7 mouse cellular contexts compared by ENCODE assay signal in the genomic region with DNA sequence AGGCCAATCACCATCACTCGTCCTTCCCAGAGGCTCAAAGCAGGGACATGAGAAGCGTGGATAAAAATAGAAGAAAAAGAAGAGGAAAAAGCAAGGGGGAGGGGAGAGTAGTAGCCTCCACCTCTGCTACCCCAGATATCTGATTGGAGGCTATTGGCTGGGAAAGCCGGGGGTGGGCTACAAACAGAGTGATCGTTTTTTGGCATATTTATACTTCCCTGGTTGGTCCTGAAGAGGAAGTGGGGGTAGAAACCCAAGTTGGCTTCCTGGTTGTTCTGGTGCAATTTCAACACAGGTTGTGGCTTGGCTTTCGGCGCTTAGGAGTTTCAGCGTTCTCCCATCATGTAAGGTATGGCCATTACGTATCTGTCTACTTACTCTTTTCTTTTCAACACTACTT. TPM values are rescaled to one million over a fixed set of nuclear protein-coding genes. Genes with fewer than 3 reads are reported as not detected.
DNase-seq lines count a peak whose midpoint lies in the region; ATAC-seq lines count a peak whose summit lies in the region.

A gene (plus strand): TSS at position 234 of the 400 bp plus-strand sequence.

- peak within 1 kb of the TSS; percentile 74 for H3K4me2 ChIP-seq in embryonic facial prominence, embryonic 12.5 days (replicated peaks)
- H3K4me2 ChIP-seq in heart, embryonic 14.5 days (ENCODE audit: low read length) = peak within 1 kb of the TSS; percentile 75
- H3K4me2 ChIP-seq in midbrain, embryonic 11.5 days = peak within 1 kb of the TSS; percentile 92

- DNase-seq in thymus, postnatal 0 days (ENCODE audit: low spot score) = peak; percentile 18
- DNase-seq in thymus, postnatal 4 days = no peak
- no peak for DNase-seq in left cerebral cortex, postnatal 4 days
- no peak for DNase-seq in midbrain, embryonic 11.5 days (ENCODE audit: low spot score, missing footprints)
- no peak for DNase-seq in right cerebral cortex, adult 2 months (ENCODE audit: low spot score in 2 of 2)

- intact Hi-C loops in left cerebral cortex, postnatal 4 days (cut with DNase I) = loop anchor here (10.0 kb wide), 1 partner anchor 77 kb away; no protein-coding TSS in a partner anchor

- peak within 1 kb of the TSS; percentile 96 for H3K9ac ChIP-seq in embryonic facial prominence, embryonic 12.5 days
- H3K9ac ChIP-seq in heart, embryonic 14.5 days (ENCODE audit: low read length) = peak within 1 kb of the TSS; percentile 91
- H3K9ac ChIP-seq in midbrain, embryonic 11.5 days (ENCODE audit: low read length) = peak within 1 kb of the TSS; percentile 97

- H3K36me3 ChIP-seq in embryonic facial prominence, embryonic 12.5 days = peaks cover 5% of the 10 kb centered on the region; the same call in 1 of the 2 replicates
- H3K36me3 ChIP-seq in heart, embryonic 14.5 days (ENCODE audit: control insufficient read depth, insufficient read depth, low read length) = peaks cover 22% of the 10 kb centered on the region
- H3K36me3 ChIP-seq in midbrain, embryonic 11.5 days (ENCODE audit: control insufficient read depth, insufficient read depth, low read length) = no peaks in the 10 kb centered on the region

- ATAC-seq in embryonic facial prominence, embryonic 12.5 days (ENCODE audit: insufficient number of reproducible peaks, insufficient read depth, low FRiP score, low TSS enrichment) = no peak
- no peak; the same call in 1 of the 2 replicates for ATAC-seq in heart, embryonic 14.5 days (ENCODE audit: insufficient number of reproducible peaks, insufficient read depth, low FRiP score, low read depth)
- no peak for ATAC-seq in midbrain, embryonic 11.5 days (ENCODE audit: low FRiP score)

- H3K27ac ChIP-seq in embryonic facial prominence, embryonic 12.5 days = peak within 1 kb of the TSS; percentile 97
- peak within 1 kb of the TSS; percentile 89 to 97 for H3K27ac ChIP-seq in heart, embryonic 14.5 days (replicated peaks in 1 of 2; ENCODE audit: control insufficient read depth in 1 of 2, insufficient read depth in 1 of 2, low read depth in 2 of 2, low read length in 2 of 2)
- H3K27ac ChIP-seq in midbrain, embryonic 11.5 days (ENCODE audit: low read depth, low read length) = peak within 1 kb of the TSS; percentile 87

- WGBS in embryonic facial prominence, embryonic 12.5 days = 8% methylated on average over 8 of the region's 8 CpGs
- WGBS in heart, embryonic 14.5 days = 2% methylated on average over 8 of the region's 8 CpGs
- 32% methylated on average over 8 of the region's 8 CpGs for WGBS in midbrain, embryonic 11.5 days

- no peaks in the 10 kb centered on the region for H3K9me3 ChIP-seq in embryonic facial prominence, embryonic 12.5 days
- no peaks in the 10 kb centered on the region for H3K9me3 ChIP-seq in heart, embryonic 14.5 days (ENCODE audit: control insufficient read depth, low read length)
- no peaks in the 10 kb centered on the region for H3K9me3 ChIP-seq in midbrain, embryonic 11.5 days (ENCODE audit: control insufficient read depth, low read length)

- peak within 1 kb of the TSS; percentile 90 for H3K4me3 ChIP-seq in embryonic facial prominence, embryonic 12.5 days
- H3K4me3 ChIP-seq in heart, embryonic 14.5 days (ENCODE audit: control insufficient read depth in 1 of 2, insufficient read depth in 1 of 2, low read depth in 1 of 2, low read length in 2 of 2) = peak within 1 kb of the TSS; percentile 78 to 94
- peak within 1 kb of the TSS; percentile 79 for H3K4me3 ChIP-seq in midbrain, embryonic 11.5 days (ENCODE audit: low read depth, low read length)

- H3K27me3 ChIP-seq in embryonic facial prominence, embryonic 12.5 days = no peaks in the 10 kb centered on the region
- H3K27me3 ChIP-seq in heart, embryonic 14.5 days (ENCODE audit: control insufficient read depth, insufficient read depth, low read length) = no peaks in the 10 kb centered on the region
- H3K27me3 ChIP-seq in midbrain, embryonic 11.5 days (ENCODE audit: control insufficient read depth, insufficient read depth, low read length) = no peaks in the 10 kb centered on the region

- H3K4me1 ChIP-seq in embryonic facial prominence, embryonic 12.5 days = 0 out of 2 replicates have a peak, but pooled peaks cover 2% of the 10 kb centered on the region
- H3K4me1 ChIP-seq in heart, embryonic 14.5 days (ENCODE audit: control insufficient read depth in 2 of 2, insufficient read depth in 2 of 2, low read length in 2 of 2) = peaks cover 7 to 13% of the 10 kb centered on the region in 2 experiments
- H3K4me1 ChIP-seq in midbrain, embryonic 11.5 days (ENCODE audit: control insufficient read depth, insufficient read depth, low read length) = peaks cover 15% of the 10 kb centered on the region

RNA-seq across cellular contexts. Expression of the gene that starts here (rescaled TPM):
- 7.4 and 11.0 TPM in 2 replicates for polyA plus RNA-seq in thymus, postnatal 0 days (2015; fragmentation: Nextera tagmentation; extraction: Ambion mirVana)
- polyA plus RNA-seq in embryonic facial prominence, embryonic 12.5 days (2016; fragmentation: Nextera tagmentation; extraction: Ambion mirVana) = 35.4 and 36.1 TPM in 2 replicates
- polyA plus RNA-seq in heart, embryonic 14.5 days (2014; fragmentation: Nextera tagmentation; extraction: Ambion mirVana) = 57.1 and 59.9 TPM in 2 replicates
- 100 to 1,000 TPM; 136 to 142 TPM for total RNA-seq in left cerebral cortex, postnatal 4 days (2021)
- 35.0 and 38.2 TPM in 2 replicates for polyA plus RNA-seq in midbrain, embryonic 11.5 days (2014; fragmentation: Nextera tagmentation; extraction: Ambion mirVana)
